Mouse (Mus musculus): Measurements from ENCODE around the gene Mrps34.
"Not testable (repeated sequence)": the region's sequence is repeated elsewhere in the genome, so short reads cannot be mapped to it uniquely, and the experiment has no call there.

Mrps34 gene

DNA sequence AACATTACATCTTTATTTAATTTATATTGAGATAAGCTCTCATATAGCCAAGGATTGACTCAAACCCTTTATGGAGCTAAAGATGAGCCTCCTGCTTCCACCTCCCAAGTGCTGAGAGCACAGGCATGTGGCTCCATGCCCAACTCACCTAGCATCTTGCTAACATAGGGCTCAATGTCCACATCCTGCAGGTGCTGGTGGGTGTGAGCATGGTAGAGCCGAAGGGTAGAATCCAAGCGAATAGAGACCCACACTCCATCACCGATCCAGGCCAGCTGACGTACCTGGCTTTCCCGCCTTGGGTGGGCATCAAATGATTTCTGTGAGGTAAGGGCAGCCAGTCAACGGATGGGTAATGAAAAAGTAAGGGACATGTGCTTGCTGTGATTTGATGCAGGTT, 5.1 kb downstream of the Mrps34 start:
- no peak for DNase-seq (ENCODE audit: low spot score)

DNA sequence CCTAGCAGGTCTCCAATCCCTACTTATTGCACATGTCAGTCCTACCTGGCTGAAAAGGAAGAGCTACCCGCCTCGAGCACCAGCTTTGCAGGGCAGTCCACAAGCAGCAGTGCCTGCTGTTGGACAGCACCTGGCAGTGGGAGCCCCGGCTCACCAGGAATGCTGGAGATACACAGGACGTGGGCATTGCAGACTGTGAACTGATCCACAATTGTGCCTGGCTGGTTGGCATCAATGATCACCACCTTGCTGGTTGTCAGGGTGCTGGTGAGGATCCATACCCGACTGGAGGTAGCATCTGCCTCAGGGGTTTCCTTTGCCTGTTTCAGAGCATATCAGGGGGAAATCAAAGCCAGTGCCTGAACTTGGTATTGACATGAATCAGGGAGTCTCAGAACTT, 7.2 kb downstream of the Mrps34 start:
- no peak for DNase-seq (ENCODE audit: low spot score)

GRCm38 (mm10) chr17:24902671-24903474, 8.0 kb downstream of the Mrps34 start:
- no peak for DNase-seq (ENCODE audit: low spot score)

DNA sequence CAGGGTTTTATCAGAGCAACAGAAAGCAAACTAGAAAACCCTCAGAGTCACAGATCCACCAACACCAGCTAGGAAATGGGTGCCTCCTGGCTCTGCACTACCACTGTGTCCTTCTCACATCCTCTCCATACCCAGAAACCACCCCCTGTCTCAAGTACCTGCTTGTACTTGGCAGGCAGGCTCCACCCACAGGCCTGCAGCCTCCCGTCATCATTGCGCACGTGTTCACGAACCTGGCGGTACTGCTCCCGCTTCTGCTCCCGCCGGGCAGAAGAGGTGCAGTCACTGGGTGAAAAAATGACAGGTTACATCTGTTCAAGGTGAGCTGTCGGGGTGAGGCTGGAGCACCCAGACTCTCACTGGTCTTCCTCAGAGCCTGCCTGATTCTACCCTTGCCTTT, 8.9 kb downstream of the Mrps34 start:
- no peak for DNase-seq (ENCODE audit: low spot score)

DNA sequence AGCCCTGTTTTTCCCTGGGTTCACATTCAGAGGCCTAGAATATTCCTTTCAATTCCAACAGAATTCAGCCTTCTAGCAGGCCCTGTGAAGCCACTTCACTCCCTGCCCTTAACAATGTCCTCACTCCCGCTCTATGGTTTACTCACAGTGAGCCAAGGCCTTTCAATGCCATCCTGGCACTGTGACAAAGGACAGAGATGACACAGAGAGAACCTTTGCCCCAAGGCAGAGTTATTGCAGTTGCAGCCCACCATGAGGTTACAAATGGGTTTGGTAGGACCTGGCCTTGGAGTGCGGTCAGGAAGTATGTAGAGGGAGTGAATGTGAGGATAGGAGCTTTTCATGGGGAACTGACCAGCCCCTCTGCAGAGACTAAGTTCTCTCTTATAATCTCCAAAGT, 12.7 kb downstream of the Mrps34 start:
- DNase-seq (ENCODE audit: low spot score): no peak

DNA sequence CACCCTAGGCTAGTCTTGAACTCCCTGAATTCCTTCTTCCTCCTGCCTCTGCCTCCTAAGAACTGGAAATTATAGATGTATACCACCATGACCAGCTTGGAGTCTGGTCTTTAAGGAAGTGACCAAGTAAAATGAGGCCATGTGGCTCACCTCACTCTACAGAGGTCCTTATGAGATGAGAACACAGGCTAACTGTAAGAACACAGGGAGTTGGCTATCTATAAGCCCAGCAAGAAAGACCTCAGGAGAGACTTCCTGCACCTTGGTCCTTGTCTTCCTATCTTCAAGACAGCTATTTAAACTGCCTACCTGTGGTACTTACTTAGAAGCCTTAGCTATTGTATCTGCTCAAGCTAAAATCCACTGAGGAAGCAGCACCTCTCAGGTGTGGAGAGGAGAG, 19.1 kb downstream of the Mrps34 start:
- no peak for DNase-seq (ENCODE audit: low spot score)

DNA sequence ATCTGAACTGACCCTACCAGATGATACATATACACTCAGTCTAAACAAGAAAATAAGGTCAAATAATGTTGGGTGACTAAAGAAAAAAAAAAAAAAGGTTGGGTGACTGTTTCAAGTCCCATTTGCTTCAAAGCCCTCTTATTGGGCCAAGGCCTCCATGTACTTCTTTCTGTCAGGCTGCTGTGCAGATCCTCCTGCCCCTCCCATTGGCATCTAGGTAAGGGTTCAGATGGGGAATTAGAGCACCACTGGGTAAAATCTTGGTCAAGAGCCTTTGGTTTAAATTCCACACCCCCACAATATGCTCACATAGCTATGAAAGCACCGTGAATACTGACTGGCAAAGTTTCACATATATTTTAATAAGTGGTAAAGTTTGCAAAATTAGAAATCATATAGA, 28.3 kb downstream of the Mrps34 start:
- DNase-seq (ENCODE audit: low spot score): no peak

DNA sequence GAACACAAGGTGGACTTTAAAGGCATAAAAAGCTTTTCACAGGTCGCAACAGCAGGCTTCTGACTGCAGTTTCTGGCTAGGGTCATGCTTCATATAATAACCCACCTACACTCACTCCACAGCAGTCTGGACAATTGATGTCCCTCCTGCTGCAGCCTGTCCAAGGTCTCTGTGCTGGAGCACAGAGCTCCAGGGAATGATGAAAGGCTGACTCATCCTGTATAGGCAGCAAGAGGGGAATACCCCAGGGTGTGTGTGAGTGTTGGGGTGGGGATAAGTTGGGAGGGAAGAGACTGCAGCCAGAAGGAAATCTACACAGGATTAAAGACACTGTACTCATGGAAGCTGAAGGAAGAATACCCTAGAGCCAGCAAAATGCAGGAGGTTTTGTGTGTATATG, 34.6 kb downstream of the Mrps34 start:
- no peak for DNase-seq (ENCODE audit: low spot score)

DNA sequence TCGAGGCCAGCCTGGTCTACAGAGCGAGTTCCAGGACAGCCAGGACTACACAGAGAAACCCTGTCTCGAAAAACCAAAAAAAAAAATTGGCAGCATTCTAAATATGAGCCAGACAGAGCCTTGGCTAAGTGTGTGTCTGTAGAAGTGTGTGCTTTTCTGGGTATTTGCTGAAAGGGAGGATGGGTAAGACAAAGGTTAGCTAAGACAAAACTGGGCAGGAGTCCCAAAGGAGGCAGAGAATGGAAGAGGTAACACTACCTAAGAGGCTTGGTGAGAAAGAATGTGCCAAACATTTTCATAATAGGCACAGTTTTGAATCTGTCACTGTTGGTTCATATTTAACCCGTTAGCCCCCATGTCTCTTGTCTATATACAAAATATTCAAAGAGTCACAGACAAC, 37.5 kb downstream of the Mrps34 start:
- no peak for DNase-seq (ENCODE audit: low spot score)

- DNase-seq (ENCODE audit: low spot score): no peak
Measured at GRCm38 (mm10) chr17:24933163-24933562, 38.2 kb downstream of the Mrps34 start.

GRCm38 (mm10) chr17:24934926-24935325, 40.0 kb downstream of the Mrps34 start:
- DNase-seq (ENCODE audit: low spot score): no peak

DNA sequence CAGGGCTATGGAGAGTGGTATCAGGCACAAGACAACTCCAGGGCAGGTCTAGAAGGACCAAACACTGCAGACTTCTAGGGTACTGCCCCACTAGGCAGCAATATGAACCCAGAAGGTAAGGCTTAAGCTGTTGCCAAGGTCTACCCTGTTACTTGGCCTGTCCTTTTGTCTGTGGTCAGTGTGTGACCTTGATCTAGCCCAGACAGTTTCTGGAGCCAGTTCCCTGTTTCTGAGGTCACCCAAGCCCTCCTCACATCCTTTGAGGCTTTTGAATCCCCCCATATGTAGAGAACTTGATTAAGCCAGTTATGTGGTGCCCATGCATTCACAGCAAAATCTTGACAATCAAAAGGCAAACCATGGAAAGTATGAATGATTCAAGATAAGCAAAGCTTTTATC, 40.8 kb downstream of the Mrps34 start:
- no peak for DNase-seq (ENCODE audit: low spot score)

DNA sequence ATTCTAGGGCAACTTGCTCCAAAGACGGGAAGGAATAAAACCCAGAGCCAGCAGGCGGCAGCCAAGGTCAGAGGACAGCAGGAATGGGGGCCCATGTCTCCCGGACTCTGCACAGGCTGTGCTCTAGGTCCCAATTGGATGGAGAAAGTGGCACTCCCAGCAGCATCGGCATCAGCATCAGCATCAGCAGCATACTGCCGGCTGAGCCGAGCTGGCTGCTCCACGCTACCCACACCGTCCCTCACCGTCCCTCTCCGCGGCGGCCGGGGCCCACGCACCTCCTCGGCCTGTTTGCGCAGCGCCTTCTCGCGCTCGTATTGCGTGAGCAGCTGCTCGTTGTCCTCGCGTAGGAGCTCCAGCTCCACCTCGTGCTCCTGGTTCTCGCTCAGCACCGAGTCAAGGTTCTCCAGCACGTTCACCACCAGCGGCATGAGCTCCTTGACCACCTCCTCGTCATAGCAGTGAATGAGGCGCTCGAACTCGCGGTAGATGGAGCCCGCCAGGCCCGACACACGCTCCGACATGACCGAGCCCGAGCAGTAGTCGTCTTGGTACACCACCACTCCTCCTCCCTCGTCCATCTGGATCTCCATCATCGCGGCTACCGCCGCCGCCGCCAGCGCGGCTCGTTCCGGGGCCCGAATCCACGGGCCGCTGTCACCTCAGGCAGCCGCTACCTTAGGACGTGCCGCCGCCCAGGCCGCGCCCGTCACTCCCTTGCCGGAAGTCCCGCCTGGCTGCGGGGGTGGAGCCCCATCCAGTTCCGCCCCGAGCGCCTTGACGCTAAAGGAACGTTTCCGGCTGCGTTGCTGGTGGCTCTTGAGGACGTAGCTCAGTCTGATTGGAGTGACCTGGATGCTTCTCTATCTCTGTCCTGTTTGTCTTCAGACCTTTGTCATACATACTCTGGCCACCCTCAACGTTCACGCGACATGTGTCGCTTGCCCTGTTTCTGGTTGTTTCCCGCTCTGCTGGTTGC, 41.6 kb downstream of the Mrps34 start, which contains the start of gene Mapk8ip3:
Gene Mapk8ip3, minus strand, starts transcription at position 719 of the 979 bp plus-strand sequence.
- peak; percentile 94 for DNase-seq (ENCODE audit: low spot score)

DNA sequence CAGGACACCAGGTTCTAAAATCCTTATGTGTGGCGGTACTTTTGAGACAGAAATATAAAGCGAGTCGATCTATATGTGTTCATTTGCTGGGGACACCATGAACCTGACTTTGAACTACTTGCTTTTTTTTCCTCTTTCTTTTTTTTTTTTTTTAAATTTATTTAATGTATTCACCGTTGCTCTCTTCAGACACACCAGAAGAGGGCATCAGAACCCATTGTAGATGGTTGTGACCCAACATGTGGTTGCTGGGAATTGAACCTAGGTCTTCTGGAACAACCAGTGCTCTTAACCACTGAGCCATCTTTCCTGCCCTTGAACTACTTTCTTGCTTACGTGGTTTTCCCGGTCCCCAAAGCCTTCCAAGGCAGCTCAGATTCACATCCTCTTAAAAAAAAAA, 42.4 kb downstream of the Mrps34 start:
- no peak for DNase-seq (ENCODE audit: low spot score)

DNA sequence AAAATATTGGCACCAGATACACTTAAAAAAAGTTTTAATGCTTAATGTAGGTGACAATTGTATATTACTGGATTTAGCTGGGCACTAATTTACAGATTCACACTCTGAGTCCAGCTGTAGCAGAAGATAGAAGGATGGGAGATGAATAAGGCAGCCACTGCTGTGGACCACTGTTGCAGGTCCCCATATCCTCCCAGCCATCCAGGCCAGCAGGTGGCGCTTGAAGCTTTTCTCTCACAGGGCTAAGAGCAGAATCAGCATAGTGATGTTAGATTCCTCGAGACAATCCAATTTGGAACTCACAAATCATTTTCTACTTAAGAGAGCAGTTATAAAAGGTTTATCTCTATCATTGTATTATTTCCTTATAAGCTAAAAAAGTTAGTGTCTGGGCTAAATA, 47.5 kb downstream of the Mrps34 start:
- peak; percentile 26 for DNase-seq (ENCODE audit: low spot score)

DNA sequence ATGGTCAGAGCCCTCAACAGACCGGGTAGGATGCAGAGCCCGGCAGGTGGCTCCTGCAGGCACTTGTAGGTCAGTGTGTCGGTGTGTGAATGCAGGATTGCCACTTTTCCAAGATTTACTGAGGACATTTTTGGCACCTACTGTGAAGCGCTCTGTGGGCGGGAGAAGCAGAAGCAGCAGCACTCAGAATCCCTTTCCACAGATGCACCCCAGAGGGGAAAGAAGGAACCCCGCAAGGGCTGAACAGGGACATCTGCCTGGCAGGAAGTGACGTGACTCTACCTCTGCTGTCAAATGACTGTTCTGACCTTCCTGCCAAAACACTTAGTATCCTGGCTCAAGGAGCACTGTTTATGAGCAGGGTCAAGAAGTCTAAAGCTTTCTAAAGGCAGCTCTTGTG, 48.1 kb downstream of the Mrps34 start:
- DNase-seq (ENCODE audit: low spot score): no peak

- DNase-seq (ENCODE audit: low spot score): not testable (repeated sequence)
Measured at GRCm38 (mm10) chr17:24943589-24943988, 48.7 kb downstream of the Mrps34 start.
